In genomic region chr3:107462160-107462559, GRCm38 (mm10) we compare ENCODE assay signal across 8 mouse cellular contexts. TPM values are rescaled to one million over a fixed set of nuclear protein-coding genes. Genes with fewer than 3 reads are reported as not detected.
DNase-seq lines count a peak whose midpoint lies in the region; ATAC-seq and TF ChIP-seq lines count a peak whose summit lies in the region.

No protein-coding gene starts in this region.

- H3K27ac ChIP-seq in stomach, postnatal 0 days (replicated peaks): no peak overlapping the region

- WGBS in stomach, postnatal 0 days: 10% methylated on average over 5 of the region's 5 CpGs

- peak; percentile 92 for DNase-seq in heart, adult 11 months
- DNase-seq in heart, postnatal 25 days (ENCODE audit: low spot score): no peak
- peak; percentile 90 for DNase-seq in ZHBTc4 (ENCODE audit: low read depth, low spot score)
- DNase-seq in cerebellum, postnatal 4 days (ENCODE audit: low spot score in 2 of 2): peak; percentile 81 to 86
- peak; percentile 45 for DNase-seq in heart, adult 8-10 months (ENCODE audit: low spot score)
- DNase-seq in layer of hippocampus, adult 8-10 months (ENCODE audit: low spot score in 2 of 2): peak; percentile 62 to 81
- DNase-seq in lung, postnatal 4 days: peak; percentile 54 to 70
- peak; percentile 76 for DNase-seq in stomach, postnatal 0 days (ENCODE audit: low spot score)

- peak; percentile 96 for TF ChIP-seq CTCF in stomach, postnatal 0 days (IDR thresholded peaks at IDR 0.05; ENCODE audit: low read depth)

- TF ChIP-seq EP300 in stomach, postnatal 0 days (optimal IDR thresholded peaks at IDR 0.05): no peak

- H3K4me2 ChIP-seq in stomach, postnatal 0 days (replicated peaks; ENCODE audit: low read depth): no peak overlapping the region

- intact Hi-C loops in heart, postnatal 25 days (cut with DNase I): no loop called here

- H3K9me3 ChIP-seq in stomach, postnatal 0 days (ENCODE audit: control insufficient read depth, low read length): no peaks in the 10 kb centered on the region

- H3K27me3 ChIP-seq in stomach, postnatal 0 days (ENCODE audit: control insufficient read depth, insufficient read depth, low read length): peaks cover 38% of the 10 kb centered on the region; the same call in 1 of the 2 replicates

- peaks cover 3% of the 10 kb centered on the region; the same call in 1 of the 2 replicates for H3K4me1 ChIP-seq in stomach, postnatal 0 days (replicated peaks; ENCODE audit: control insufficient read depth, insufficient read depth)

- ATAC-seq in stomach, postnatal 0 days (ENCODE audit: low FRiP score, low TSS enrichment): peak; percentile 46; the same call in 1 of the 2 replicates

- no peak overlapping the region for H3K4me3 ChIP-seq in stomach, postnatal 0 days (ENCODE audit: low read depth, low read length)

- no peaks in the 10 kb centered on the region for H3K36me3 ChIP-seq in stomach, postnatal 0 days (ENCODE audit: control insufficient read depth, insufficient read depth, low read length)

- no peak overlapping the region for H3K9ac ChIP-seq in stomach, postnatal 0 days (ENCODE audit: low read length)

RNA-seq across cellular contexts. Expression of gene Kcnc4, which starts 2.8 kb away (rescaled TPM):
- total RNA-seq in heart, postnatal 25 days (2021): under 1 TPM; 0.06 to 0.16 TPM
- under 1 TPM; 0.12 to 0.40 (median 0.31) TPM for total RNA-seq in heart, adult 8-10 months (2022)
- 10 to 100 TPM; 51.8 to 70.3 (median 61.7) TPM for total RNA-seq in layer of hippocampus, adult 8-10 months (2022)
- 0.12 and 0.17 TPM in 2 replicates for polyA plus RNA-seq in stomach, postnatal 0 days (2015; fragmentation: Nextera tagmentation; extraction: Ambion mirVana)

RNA-seq across cellular contexts. Expression of gene Slc6a17, which starts 55.7 kb away (rescaled TPM):
- total RNA-seq in heart, postnatal 25 days (2021): 1 to 10 TPM; 1.5 to 2.4 TPM
- total RNA-seq in heart, adult 8-10 months (2022): 1 to 10 TPM; 2.4 to 7.4 (median 4.8) TPM
- total RNA-seq in layer of hippocampus, adult 8-10 months (2022): 100 to 1,000 TPM; 272 to 323 (median 290) TPM
- 1.7 and 2.1 TPM in 2 replicates for polyA plus RNA-seq in stomach, postnatal 0 days (2015; fragmentation: Nextera tagmentation; extraction: Ambion mirVana)

Comparison
In these comparisons a context has a peak if more than half of its experiments do, and no peak if none do; other contexts are left out.
1. RNA of gene Kcnc4, which starts 2.8 kb away (total RNA-seq): 51.8 to 70.3 TPM in layer of hippocampus, adult 8-10 months; 0.12 to 0.40 TPM in heart, adult 8-10 months and 0.06 to 0.16 TPM in heart, postnatal 25 days; every median in the first group is over 10 times any median in the second.
2. RNA of gene Slc6a17, which starts 55.7 kb away (total RNA-seq): 272 to 323 TPM in layer of hippocampus, adult 8-10 months; 2.4 to 7.4 TPM in heart, adult 8-10 months and 1.5 to 2.4 TPM in heart, postnatal 25 days; every median in the first group is over 10 times any median in the second.